Mouse (Mus musculus) adrenal gland, postnatal 36 days (tissue): ENCODE results near the gene Hdgf. TPM values are rescaled to one million over a fixed set of nuclear protein-coding genes. Genes with fewer than 3 reads are reported as not detected.

ENCODE experiments used
- DNase-seq, 2 experiments: peaks; one replicate each; pipeline ENCODE4 v3.0.0; 2021; ENCODE audit warnings: mixed read lengths in 1 of 2
- total RNA-seq, 2 experiments: library from RNA; stranded (reverse); gene quantifications; 2 replicates each; pipeline ENCODE4 v1.2.3; 2021

Hdgf gene
- total RNA-seq, 2 experiments from 2014 or later = 187 TPM

DNA sequence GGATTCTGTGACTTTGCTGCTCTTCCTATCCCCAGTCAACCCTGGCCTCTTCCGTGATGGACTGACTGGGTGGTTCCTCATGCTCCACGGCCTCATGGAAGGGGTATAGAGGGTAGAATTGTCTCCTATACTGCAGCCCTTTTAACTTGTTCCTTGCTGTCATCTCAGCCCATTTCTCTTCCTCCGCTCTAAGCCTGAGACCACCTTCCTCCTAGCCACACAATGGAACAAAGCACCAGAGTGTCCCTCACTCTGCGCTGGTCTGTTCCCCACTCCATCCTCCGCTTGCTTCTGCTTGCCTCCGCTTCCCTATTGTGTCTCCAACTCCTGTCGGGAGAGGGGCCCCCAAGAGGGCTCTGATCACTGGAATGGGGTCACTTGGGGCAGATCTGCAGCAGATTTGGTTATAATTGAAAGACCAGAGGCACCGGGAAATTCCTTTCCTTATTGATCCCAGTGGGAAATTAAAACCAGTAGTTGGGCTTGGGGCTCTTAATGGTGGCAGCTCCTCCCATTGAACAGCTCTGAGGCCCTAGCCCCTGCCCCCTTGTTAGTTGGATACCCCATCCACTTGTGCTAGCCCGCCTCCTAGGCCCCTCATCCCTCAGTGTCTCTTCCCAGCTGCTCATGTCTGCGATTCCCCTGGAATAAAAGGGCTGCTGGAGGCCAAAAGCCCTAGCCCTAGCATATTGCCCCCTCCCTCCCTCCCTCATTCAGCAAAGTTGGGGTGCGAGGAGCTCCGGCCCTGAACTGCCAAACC is 39.8 kb downstream of the Hdgf start:
- no peak for DNase-seq

- DNase-seq = no peak
These were observed 40.4 kb downstream of the Hdgf start for GRCm38 (mm10) chr3:87946541-87946860.

DNA sequence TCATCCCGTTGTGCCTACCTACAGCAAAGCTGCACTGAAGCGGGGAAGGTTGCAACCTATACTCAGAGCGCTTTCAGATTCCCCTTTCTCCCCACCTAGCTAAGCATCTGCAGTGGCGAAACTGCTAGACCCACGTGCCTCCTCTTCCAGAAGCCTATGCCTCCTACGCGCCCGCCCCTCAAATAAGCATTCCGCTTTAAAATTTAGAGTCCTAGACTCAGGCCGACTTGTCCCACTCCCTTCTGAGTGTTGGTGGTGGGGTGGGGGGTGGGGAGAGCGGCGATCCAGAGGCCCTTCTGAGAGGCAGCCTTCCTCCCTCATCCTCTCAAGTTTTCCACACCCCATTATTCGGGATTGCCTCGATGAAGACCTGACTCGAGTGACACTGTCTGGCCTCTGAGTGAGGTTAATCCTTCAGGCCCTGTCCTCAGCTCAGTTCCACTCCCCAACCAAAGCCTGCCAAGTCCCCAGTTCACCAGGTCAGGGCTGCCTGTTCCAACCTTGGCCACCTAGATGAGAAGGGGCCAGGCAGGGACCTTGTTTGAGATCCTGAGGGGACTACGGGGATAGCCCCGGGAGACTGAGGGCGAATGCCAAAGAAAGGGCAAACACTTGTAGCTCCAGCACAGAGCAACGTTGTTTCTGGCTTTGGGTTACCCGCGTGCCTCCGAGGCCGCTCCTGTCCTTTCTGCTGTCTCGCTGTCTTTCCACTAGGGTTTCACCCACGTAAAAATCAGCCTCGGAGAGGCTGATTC is 41.1 kb downstream of the Hdgf start:
- DNase-seq = no peak

GRCm38 (mm10) chr3:87947811-87948199 is 41.7 kb downstream of the Hdgf start:
- no peak for DNase-seq

GRCm38 (mm10) chr3:87948378-87949265 is 42.5 kb downstream of the Hdgf start, which contains the start of gene Crabp2:
Crabp2 (plus strand) TSS chr3:87948666.
- DNase-seq = no peak

DNA sequence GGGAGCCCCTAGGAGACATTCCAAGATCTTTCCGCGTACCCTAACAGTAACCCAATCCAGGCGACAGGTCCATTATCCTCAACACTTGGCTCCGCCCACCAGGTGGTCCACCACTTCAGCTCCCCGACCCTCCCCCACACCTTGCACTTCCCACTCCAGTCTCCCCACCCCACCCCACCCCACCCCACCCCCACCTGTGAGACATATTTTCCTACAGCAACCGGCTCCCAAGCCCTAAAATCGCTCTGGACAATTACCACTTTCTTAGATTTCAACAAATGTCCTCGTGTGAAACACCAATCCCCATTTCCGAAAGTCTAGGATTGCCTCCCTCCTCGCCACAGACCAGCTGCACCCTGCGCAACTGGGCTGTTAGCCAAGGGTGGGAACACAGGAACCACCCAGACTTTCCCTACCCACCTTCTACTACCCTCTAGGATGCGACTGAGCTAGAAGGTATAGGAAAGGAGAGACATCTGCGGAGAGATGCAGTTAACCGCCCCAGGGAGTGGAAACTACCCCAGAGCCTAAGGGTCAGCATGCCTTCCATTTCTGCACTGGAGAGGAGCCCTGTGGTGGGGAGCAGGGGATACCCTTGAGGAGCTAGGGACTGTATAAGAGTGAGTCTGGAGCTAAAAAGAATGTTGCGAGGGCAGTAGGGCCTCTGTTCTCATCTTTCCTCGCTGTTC is 43.3 kb downstream of the Hdgf start:
- DNase-seq = no peak

DNA sequence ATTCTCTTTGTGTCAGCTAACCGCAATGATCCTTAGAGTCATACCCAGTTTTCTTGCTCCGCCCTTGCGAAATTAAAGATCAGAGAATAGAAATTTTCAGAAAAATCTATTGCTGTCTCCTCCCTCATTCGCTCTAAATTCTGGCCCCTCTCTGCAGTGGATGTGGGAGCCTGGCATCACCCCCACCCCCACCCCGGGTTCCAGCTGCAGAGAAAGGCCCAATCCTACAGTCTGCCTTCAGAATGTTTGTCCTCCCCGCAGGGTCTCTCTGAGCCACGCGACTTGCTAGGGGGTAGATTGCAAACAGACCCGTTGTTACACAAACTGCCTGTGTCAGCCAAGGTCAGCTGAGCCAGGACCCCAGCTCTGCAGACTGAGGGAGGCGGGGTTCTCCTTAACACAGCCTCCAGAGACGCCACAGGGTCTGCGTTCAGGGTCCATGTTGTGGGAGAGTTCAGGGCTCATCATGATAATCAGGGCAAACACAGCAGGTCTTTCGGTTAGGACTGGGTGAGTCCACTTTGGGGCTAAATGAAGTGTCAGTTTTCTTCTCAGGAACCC is 43.9 kb downstream of the Hdgf start:
- no peak for DNase-seq

DNA sequence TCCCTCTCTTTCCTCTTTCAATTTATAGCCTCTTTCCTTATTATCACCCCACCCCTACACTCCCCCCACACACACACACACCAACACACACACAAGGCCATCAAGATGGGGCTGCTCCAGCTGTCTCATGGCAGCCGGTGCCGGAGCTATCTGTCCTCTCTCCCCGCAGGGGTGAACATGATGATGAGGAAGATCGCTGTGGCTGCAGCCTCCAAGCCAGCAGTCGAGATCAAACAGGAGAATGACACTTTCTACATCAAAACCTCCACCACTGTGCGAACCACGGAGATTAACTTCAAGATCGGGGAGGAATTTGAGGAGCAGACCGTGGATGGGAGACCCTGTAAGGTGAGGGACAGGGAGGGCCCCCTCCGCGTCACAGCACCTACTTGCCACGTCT is 45.8 kb downstream of the Hdgf start:
- no peak for DNase-seq

- no peak for DNase-seq
These were observed 46.3 kb downstream of the Hdgf start for GRCm38 (mm10) chr3:87952440-87952839.

DNA sequence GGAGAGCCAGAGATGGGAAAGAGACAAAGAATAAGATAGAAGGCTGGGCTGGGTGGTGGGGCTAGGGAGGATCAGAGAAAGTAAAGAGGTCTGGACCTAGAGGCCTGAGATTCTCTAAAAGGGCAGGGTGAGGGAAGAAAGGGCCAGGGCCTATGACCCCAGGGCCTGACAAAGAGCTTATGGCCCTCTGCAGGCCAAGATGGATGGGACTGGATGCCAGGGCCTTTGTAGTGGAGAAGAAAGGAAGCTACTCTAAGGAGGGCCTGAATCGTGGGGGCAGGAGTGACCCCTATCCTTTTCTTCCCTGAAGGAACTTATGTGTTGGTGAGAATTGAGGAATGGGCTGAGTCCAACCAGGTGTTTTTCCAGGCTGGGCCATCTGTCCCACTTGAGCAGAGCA is 51.9 kb downstream of the Hdgf start:
- no peak for DNase-seq

DNA sequence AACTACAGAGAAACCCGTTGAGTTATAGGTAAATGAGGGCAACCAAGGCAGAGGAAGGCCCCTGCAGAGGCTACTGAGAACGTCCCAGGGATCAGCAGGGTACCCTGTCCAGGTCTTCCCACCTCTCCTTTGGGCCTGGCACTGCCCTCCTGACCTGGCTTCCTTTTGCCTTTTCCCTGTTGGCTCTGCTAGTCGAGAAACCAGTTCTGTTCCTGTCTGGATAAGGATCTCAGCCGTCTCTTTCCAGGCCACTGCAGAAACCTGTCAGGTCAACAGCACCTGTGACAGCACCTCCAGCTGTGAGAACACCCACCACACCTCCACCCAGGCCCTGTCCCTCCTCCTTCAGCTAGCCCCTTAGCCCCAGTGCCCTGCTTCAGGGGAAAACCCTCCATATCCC is 52.4 kb downstream of the Hdgf start:
- DNase-seq = no peak

- DNase-seq = no peak
These were observed 52.8 kb downstream of the Hdgf start for GRCm38 (mm10) chr3:87958967-87959366.

- DNase-seq = no peak
These were observed 53.2 kb downstream of the Hdgf start for GRCm38 (mm10) chr3:87959371-87959770.

DNA sequence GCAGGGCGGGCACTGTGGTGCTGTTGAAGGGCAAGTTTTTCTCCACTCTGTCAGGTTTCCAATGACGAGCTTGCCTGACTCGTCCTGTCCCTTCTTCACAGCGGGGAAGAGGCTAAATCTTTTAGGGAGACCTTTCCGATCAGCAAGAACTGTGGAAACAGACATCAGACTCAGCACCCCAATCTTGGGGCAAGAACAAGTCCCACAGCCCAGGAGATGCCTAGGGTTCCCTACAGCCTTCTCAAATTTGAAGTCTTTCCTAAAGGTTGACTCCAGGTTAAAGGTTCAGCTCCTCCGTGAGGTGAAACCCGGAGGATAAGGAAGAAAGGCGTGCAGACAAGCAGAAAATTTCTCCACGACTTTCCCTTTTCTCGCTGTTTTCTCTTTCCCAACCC is 54.1 kb downstream of the Hdgf start:
- no peak for DNase-seq

- DNase-seq = peak; percentile 90 to 93
These were observed 54.6 kb downstream of the Hdgf start for GRCm38 (mm10) chr3:87960586-87961191.

Other genes starting within 250 kb of the Hdgf start
- gene Lrrc71, start 157.7 kb upstream of the Hdgf start, total RNA-seq = under 1 TPM; 0.66 to 0.72 TPM
- 1 to 10 TPM; 3.8 to 6.8 TPM for gene Ntrk1, start 111.2 kb upstream of the Hdgf start, total RNA-seq
- gene Insrr, start 109.4 kb upstream of the Hdgf start, total RNA-seq = under 1 TPM; 0.56 to 0.86 TPM
- 10 to 100 TPM; 20.3 to 30.7 TPM for gene Pear1, start 82.0 kb upstream of the Hdgf start, total RNA-seq
- under 1 TPM in 1 of 2 experiments, not detected in 1; 0.36 TPM for gene Sh2d2a, start 59.6 kb upstream of the Hdgf start, total RNA-seq
- gene Prcc, start 20.7 kb upstream of the Hdgf start, total RNA-seq = 10 to 100 TPM; 49.2 to 57.4 TPM
- 100 to 1,000 TPM; 116 to 130 TPM for gene Mrpl24, start 13.2 kb downstream of the Hdgf start, total RNA-seq
- gene Isg20l2, start 24.0 kb downstream of the Hdgf start, total RNA-seq = 10 to 100 TPM; 20.7 to 22.0 TPM
- 10 to 100 TPM; 14.3 to 16.1 TPM for gene Rrnad1, start 24.4 kb downstream of the Hdgf start, total RNA-seq
- under 1 TPM in 1 of 2 experiments, not detected in 1; 0.33 TPM for gene Crabp2, start 42.3 kb downstream of the Hdgf start, total RNA-seq
- gene Nes, start 64.8 kb downstream of the Hdgf start, total RNA-seq = 10 to 100 TPM in 1 of 2 experiments, 1 to 10 TPM in 1; 8.8 to 13.3 TPM
- 10 to 100 TPM; 45.9 to 47.8 TPM for gene Bcan, start 93.9 kb downstream of the Hdgf start, total RNA-seq
- not detected for gene Hapln2, start 121.3 kb downstream of the Hdgf start, total RNA-seq
- gene Gpatch4, start 136.8 kb downstream of the Hdgf start, total RNA-seq = 10 to 100 TPM; 12.9 to 20.4 TPM
- gene Naxe, start 152.2 kb downstream of the Hdgf start, total RNA-seq = 100 to 1,000 TPM; 127 to 140 TPM
- not detected for gene Ttc24, start 172.0 kb downstream of the Hdgf start, total RNA-seq
- 1 to 10 TPM; 2.1 to 2.2 TPM for gene Iqgap3, start 175.7 kb downstream of the Hdgf start, total RNA-seq
- 10 to 100 TPM; 85.1 to 99.4 TPM for gene Mef2d, start 236.1 kb downstream of the Hdgf start, total RNA-seq